Mouse (Mus musculus) MEL (cell line): ENCODE data around the gene Rtn3. TPM values are rescaled to one million over a fixed set of nuclear protein-coding genes. Genes with fewer than 3 reads are reported as not detected.
"Not testable (repeated sequence)": the region's sequence is repeated elsewhere in the genome, so short reads cannot be mapped to it uniquely, and the experiment has no call there.

Experiments used
- DNase-seq: peaks from one replicate; pipeline ENCODE4 v3.0.0; 2011; ENCODE audit warnings: low read depth, low spot score
- H3K27ac ChIP-seq: 2 replicates; pipeline ENCODE4 v1.5.1; 2012; ENCODE audit warnings: low read depth, mild to moderate bottlenecking, control low read depth, low read length, moderate library complexity; ENCODE audit not compliant: control insufficient read depth
- H3K27me3 ChIP-seq, 2 experiments: fragments of 150-350 bp in 1 of 2; sonication (generic) in 1 of 2; 2 replicates each; pipeline ENCODE4 v1.6.1; 2012; ENCODE audit warnings: low read length in 2 of 2, mild to moderate bottlenecking in 2 of 2, improper control_type of control experiment in 1 of 2, moderate library complexity in 1 of 2; ENCODE audit not compliant: insufficient read depth in 2 of 2, control insufficient read depth in 1 of 2
- H3K36me3 ChIP-seq, 2 experiments: 2 replicates each; pipeline ENCODE4 v1.6.1; 2012 to 2014; ENCODE audit warnings: low read length in 2 of 2, improper control_type of control experiment in 1 of 2, inconsistent platforms in 1 of 2, mild to moderate bottlenecking in 1 of 2; ENCODE audit not compliant: insufficient read depth in 2 of 2, control insufficient read depth in 1 of 2
- H3K4me1 ChIP-seq, 2 experiments: fragments of 150-350 bp in 1 of 2; sonication (generic) in 1 of 2; 2 replicates each; pipeline ENCODE4 v1.6.1; 2012; ENCODE audit warnings: low read length in 2 of 2, improper control_type of control experiment in 1 of 2, mild to moderate bottlenecking in 1 of 2; ENCODE audit not compliant: insufficient read depth in 2 of 2, control insufficient read depth in 1 of 2
- H3K4me3 ChIP-seq, 2 experiments: fragments of 150-350 bp in 1 of 2; sonication (generic) in 1 of 2; 2 replicates each; pipeline ENCODE4 v1.5.1; 2012; ENCODE audit warnings: low read depth in 2 of 2, low read length in 2 of 2, mild to moderate bottlenecking in 2 of 2, moderate library complexity in 2 of 2, control low read depth in 1 of 2, improper control_type of control experiment in 1 of 2; ENCODE audit not compliant: control insufficient read depth in 1 of 2, insufficient read depth in 1 of 2
- H3K79me2 ChIP-seq: 2 replicates; pipeline ENCODE4 v1.6.1; 2012; ENCODE audit warnings: mild to moderate bottlenecking, low read length, moderate library complexity; ENCODE audit not compliant: control insufficient read depth, poor library complexity, insufficient read depth
- H3K9ac ChIP-seq: 2 replicates; pipeline ENCODE4 v1.6.1; 2012; ENCODE audit warnings: low read depth, mild to moderate bottlenecking, control low read depth, low read length, moderate library complexity; ENCODE audit not compliant: control insufficient read depth, poor library complexity, severe bottlenecking
- H3K9me3 ChIP-seq: fragments of 150-350 bp; sonication (generic); replicated peaks from 2 replicates; pipeline ENCODE4 v1.6.1; 2012; ENCODE audit warnings: mild to moderate bottlenecking, low read length, improper control_type of control experiment, moderate library complexity; ENCODE audit not compliant: insufficient read depth
- CHD2 ChIP-seq: IDR thresholded peaks from 2 replicates; pipeline ENCODE4 v1.6.1; 2011; ENCODE audit warnings: low read length, improper control_type of control experiment
- CTCF ChIP-seq, 3 experiments: IDR thresholded peaks in 2 of 3; conservative IDR thresholded peaks in 1 of 3; 2 replicates each; pipeline ENCODE4 v1.5.1; 2011 to 2012; ENCODE audit warnings: low read length in 3 of 3, low read depth in 2 of 3, mild to moderate bottlenecking in 2 of 3, improper control_type of control experiment in 1 of 3, inconsistent platforms in 1 of 3, mixed read lengths in 1 of 3, moderate library complexity in 1 of 3; ENCODE audit not compliant: control insufficient read depth in 1 of 3, insufficient read depth in 1 of 3, poor library complexity in 1 of 3, severe bottlenecking in 1 of 3
- GABPA ChIP-seq: IDR thresholded peaks from 2 replicates; pipeline ENCODE4 v1.6.1; 2012; ENCODE audit warnings: low read depth, mild to moderate bottlenecking, inconsistent platforms, low read length, improper control_type of control experiment, moderate library complexity
- KAT2A ChIP-seq: conservative IDR thresholded peaks from 2 replicates; pipeline ENCODE4 v1.6.1; 2012; ENCODE audit warnings: low read depth, low read length, improper control_type of control experiment, inconsistent platforms
- MAZ ChIP-seq: IDR thresholded peaks from 2 replicates; pipeline ENCODE4 v1.6.1; 2012; ENCODE audit warnings: low read depth, mild to moderate bottlenecking, inconsistent platforms, low read length, improper control_type of control experiment
- NELFE ChIP-seq: IDR thresholded peaks from 2 replicates; pipeline ENCODE4 v1.6.1; 2011; ENCODE audit warnings: low read depth, low read length, improper control_type of control experiment
- POLR2A ChIP-seq, 2 experiments: IDR thresholded peaks; 2 replicates each; pipeline ENCODE4 v1.6.1; 2011 to 2012; ENCODE audit warnings: low read length in 2 of 2, mild to moderate bottlenecking in 2 of 2, control low read depth in 1 of 2, improper control_type of control experiment in 1 of 2, low read depth in 1 of 2, moderate library complexity in 1 of 2; ENCODE audit not compliant: control insufficient read depth in 1 of 2, insufficient read depth in 1 of 2, poor library complexity in 1 of 2
- RAD21 ChIP-seq: IDR thresholded peaks from 2 replicates; pipeline ENCODE4 v1.6.1; 2011; ENCODE audit warnings: mild to moderate bottlenecking, low read depth, low read length, improper control_type of control experiment
- SMC3 ChIP-seq: IDR thresholded peaks from 2 replicates; pipeline ENCODE4 v1.6.1; 2011; ENCODE audit warnings: low read depth, low read length, improper control_type of control experiment
- TBP ChIP-seq: IDR thresholded peaks from 2 replicates; pipeline ENCODE4 v1.8.0; 2011; ENCODE audit warnings: low read depth, low read length, improper control_type of control experiment
- TCF12 ChIP-seq: IDR thresholded peaks from 2 replicates; pipeline ENCODE4 v1.6.1; 2014; ENCODE audit warnings: low read depth, mild to moderate bottlenecking, inconsistent platforms, low read length, improper control_type of control experiment, moderate library complexity
- USF1 ChIP-seq: IDR thresholded peaks from 2 replicates; pipeline ENCODE4 v1.6.1; 2014; ENCODE audit warnings: low read depth, mild to moderate bottlenecking, inconsistent platforms, low read length, improper control_type of control experiment, moderate library complexity
- ZC3H11A ChIP-seq: IDR thresholded peaks from 2 replicates; pipeline ENCODE4 v1.6.1; 2012; ENCODE audit warnings: low read depth, mild to moderate bottlenecking, inconsistent platforms, low read length, improper control_type of control experiment
- ZKSCAN1 ChIP-seq: IDR thresholded peaks from 2 replicates; pipeline ENCODE4 v1.6.1; 2012; ENCODE audit warnings: low read depth, mild to moderate bottlenecking, inconsistent platforms, low read length, improper control_type of control experiment, moderate library complexity
- ZNF384 ChIP-seq: IDR thresholded peaks from 2 replicates; pipeline ENCODE4 v1.6.1; 2012; ENCODE audit warnings: low read depth, mild to moderate bottlenecking, inconsistent platforms, low read length, improper control_type of control experiment
- polyA plus RNA-seq, 2 experiments: library from polyadenylated mRNA; stranded (reverse) in 1 of 2; unstranded in 1 of 2; fragments of >175 nt in 1 of 2; fragments of >200 nt in 1 of 2; gene quantifications; 2 replicates each; pipeline versions ENCODE4 v1.2.1 to v1.2.4; 2012; ENCODE audit warnings: low replicate concordance in 2 of 2, low read depth in 1 of 2; ENCODE audit not compliant: insufficient read length in 2 of 2, insufficient read depth in 1 of 2, missing spikeins in 1 of 2
- total RNA-seq: library from RNA; depleted of rRNA; stranded (reverse); fragments of 300-350 nt; gene quantifications from 2 replicates; pipeline ENCODE4 v1.2.3, GENCODE M21; 2012

The Rtn3 gene
- total and polyA plus RNA-seq, 3 experiments = 33.4 to 118 TPM; not detected in 1

DNA sequence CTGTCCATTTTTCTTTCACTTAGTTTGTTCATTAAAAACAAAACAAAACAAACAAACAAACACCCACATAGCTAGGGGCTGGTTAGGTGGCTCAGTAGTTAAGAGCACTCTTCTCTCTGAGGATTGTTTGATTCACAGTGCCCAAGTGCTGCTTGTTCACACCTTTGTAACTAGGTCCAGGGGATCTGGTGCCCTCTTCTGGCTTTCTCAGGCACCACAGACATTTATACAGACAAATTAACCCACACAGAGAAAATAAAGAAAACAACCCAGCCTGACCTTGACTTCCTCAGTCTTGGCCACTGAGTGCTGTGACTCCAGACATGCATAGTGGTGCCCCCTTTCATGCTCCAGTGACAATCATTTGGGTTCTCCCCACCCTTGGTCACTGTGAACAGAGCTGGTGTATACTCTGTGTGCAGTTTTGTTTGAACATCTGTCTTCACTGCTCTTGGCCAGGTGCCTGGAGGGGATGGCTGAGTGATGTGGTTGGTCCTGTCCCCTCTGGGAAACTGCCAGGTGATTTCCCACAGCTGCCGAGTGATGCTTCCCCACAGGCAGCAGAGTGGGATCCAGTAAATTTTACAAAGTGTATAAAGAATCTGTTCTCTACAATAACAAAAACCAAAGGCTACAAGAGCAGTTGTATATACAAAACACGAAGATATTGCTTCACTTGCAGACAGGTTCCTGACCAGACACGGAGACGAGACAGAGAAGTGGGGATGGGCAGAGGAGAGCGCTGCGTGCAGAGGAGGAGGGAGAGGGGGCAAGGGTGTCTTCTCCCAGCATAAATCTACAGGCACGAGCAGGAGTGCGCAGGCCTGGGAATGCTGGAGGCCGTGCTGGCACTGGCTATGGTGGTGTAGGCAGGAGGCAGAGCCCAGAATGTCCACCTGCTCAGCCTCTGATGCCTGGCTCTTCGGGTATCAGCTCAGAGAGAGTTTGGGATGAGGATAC lies 85.9 kb downstream of the Rtn3 start:
- H3K9ac ChIP-seq, H3K9me3 ChIP-seq, H3K27me3 ChIP-seq, H3K36me3 ChIP-seq, H3K4me3 ChIP-seq, H3K4me1 ChIP-seq, H3K79me2 ChIP-seq, H3K27ac ChIP-seq: not testable (repeated sequence)
- TF ChIP-seq SMC3 (peak; percentile 80), ZC3H11A (peak; percentile 71), CTCF (IDR thresholded peaks at IDR 0.05 in 2 of 3, conservative IDR thresholded peaks at IDR 0.05 in 1 of 3; ENCODE audit: control insufficient read depth in 1 of 3, insufficient read depth in 1 of 3, low read depth in 2 of 3, low read length in 3 of 3, poor library complexity in 1 of 3, severe bottlenecking in 1 of 3) (peak; percentile 44 to 73 (median 61)), RAD21 (peak; percentile 73)
- DNase-seq = peak; percentile 70

GRCm38 (mm10) chr19:7388488-7388887 lies 94.6 kb downstream of the Rtn3 start:
- no peak overlapping the region for H3K4me3 ChIP-seq
- no peak for TF ChIP-seq ZKSCAN1
- no peak for TF ChIP-seq POLR2A (IDR thresholded peaks at IDR 0.05; ENCODE audit: control insufficient read depth in 1 of 2, insufficient read depth in 1 of 2, low read depth in 1 of 2, low read length in 2 of 2, poor library complexity in 1 of 2)
- TF ChIP-seq GABPA = no peak
- no peak for TF ChIP-seq TCF12
- TF ChIP-seq CHD2 = no peak
- no peak for TF ChIP-seq KAT2A
- TF ChIP-seq USF1 = no peak
- no peak for TF ChIP-seq ZNF384
- no peak for TF ChIP-seq TBP
- no peak for TF ChIP-seq ZC3H11A
- no peak for TF ChIP-seq NELFE
- H3K9ac ChIP-seq = no peak overlapping the region
- H3K27ac ChIP-seq = no peak overlapping the region
- peaks cover 1% of the 10 kb centered on the region; the same call in 1 of the 2 replicates for H3K79me2 ChIP-seq
- no peaks in the 10 kb centered on the region for H3K4me1 ChIP-seq
- H3K9me3 ChIP-seq = no peaks in the 10 kb centered on the region
- no peaks in the 10 kb centered on the region for H3K27me3 ChIP-seq
- DNase-seq = no peak
- peaks cover 0 to 3% of the 10 kb centered on the region in 2 experiments; a peak in 2 of 4 replicates for H3K36me3 ChIP-seq

DNA sequence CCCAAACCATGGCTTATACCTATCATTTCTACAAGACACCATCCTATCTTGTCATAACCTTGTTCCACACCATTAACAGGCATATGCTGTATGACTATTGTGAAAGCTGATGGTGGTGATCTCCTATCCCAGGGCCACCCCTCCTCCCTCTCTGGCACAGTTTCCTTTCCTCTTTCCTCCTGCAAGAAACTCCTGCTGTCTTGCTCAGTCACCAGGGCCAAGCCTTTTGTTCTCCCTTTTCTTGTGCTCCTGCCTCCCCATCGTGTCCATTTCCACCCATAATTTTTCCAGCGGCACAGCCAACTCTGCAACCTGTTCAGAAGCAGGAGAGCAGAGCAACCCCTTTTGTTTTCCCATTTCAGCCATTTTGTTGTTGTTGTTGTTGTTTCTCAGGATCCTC lies 97.0 kb downstream of the Rtn3 start:
- H3K27ac ChIP-seq = no peak overlapping the region
- DNase-seq = no peak
- TF ChIP-seq MAZ (no peak), USF1 (no peak)
- H3K4me3 ChIP-seq = no peak overlapping the region
- H3K9me3 ChIP-seq = no peaks in the 10 kb centered on the region
- no peak overlapping the region for H3K9ac ChIP-seq
- peaks cover 17% of the 10 kb centered on the region for H3K79me2 ChIP-seq
- H3K4me1 ChIP-seq = peaks cover 0 to 4% of the 10 kb centered on the region in 2 experiments; a peak in 2 of 4 replicates
- peaks cover 0 to 8% of the 10 kb centered on the region in 2 experiments; a peak in 2 of 4 replicates for H3K36me3 ChIP-seq
- no peaks in the 10 kb centered on the region for H3K27me3 ChIP-seq
